Mouse (Mus musculus): Measurements from ENCODE around the gene Olfr492.

The Olfr492 gene

GRCm38 (mm10) chr7:108323574-108323973, at the start of gene Olfr492:
Gene Olfr492 (minus strand): TSS chr7:108323674.
- ChIA-PET POLR2A (no interaction called here), CTCF (interaction anchor here in 1 of 4 experiments (0.6 kb wide), 1 partner anchor 253 kb away, joined by 20 read pairs; no protein-coding TSS in a partner anchor)

- ChIA-PET POLR2A (no interaction called here), CTCF (no interaction called here)
Observed at GRCm38 (mm10) chr7:108365035-108365434, 41.6 kb upstream of the Olfr492 start, which contains the start of gene Olfr494. Gene Olfr494 (plus strand): TSS chr7:108365335.

GRCm38 (mm10) chr7:108346879-108347278, 23.4 kb upstream of the Olfr492 start, which contains the start of gene Olfr493:
Gene Olfr493 (minus strand): TSS chr7:108346979.
- POLR2A ChIA-PET = no interaction called here
- CTCF ChIA-PET = no interaction called here

- POLR2A ChIA-PET = no interaction called here
Observed at GRCm38 (mm10) chr7:108313151-108313550, 10.3 kb downstream of the Olfr492 start, which contains the start of gene Olfr491. Gene Olfr491 (plus strand): TSS chr7:108313451.

GRCm38 (mm10) chr7:108288834-108289233, 34.6 kb downstream of the Olfr492 start, which contains the start of gene Olfr490:
Gene Olfr490 (minus strand): TSS chr7:108288934.
- ChIA-PET CTCF (no interaction called here), POLR2A (no interaction called here)

More at GRCm38 (mm10) chr7:108313151-108313550, 10.3 kb downstream of the Olfr492 start, which contains the start of gene Olfr491:
- CTCF ChIA-PET = no interaction called here
